Mouse (Mus musculus) gastrocnemius, postnatal 10 days (tissue): ENCODE data around the gene Snorc. TPM values are rescaled to one million over a fixed set of nuclear protein-coding genes. Genes with fewer than 3 reads are reported as not detected.
A peak's percentile ranks its signal among the peaks of the same experiment; 100 is the strongest.

Experiments used
- DNase-seq: peaks from one replicate; pipeline ENCODE4 v3.0.0; 2021; ENCODE audit warnings: mixed read lengths
- total RNA-seq, 2 experiments: library from RNA; stranded (reverse); gene quantifications; 2 replicates each; pipeline ENCODE4 v1.2.3; 2021

Snorc gene
- total RNA-seq, 2 experiments from 2014 or later, result not detected

- DNase-seq, result peak; percentile 54
Measured at GRCm38 (mm10) chr1:87510166-87510691, 40.2 kb downstream of the Snorc start.

DNA sequence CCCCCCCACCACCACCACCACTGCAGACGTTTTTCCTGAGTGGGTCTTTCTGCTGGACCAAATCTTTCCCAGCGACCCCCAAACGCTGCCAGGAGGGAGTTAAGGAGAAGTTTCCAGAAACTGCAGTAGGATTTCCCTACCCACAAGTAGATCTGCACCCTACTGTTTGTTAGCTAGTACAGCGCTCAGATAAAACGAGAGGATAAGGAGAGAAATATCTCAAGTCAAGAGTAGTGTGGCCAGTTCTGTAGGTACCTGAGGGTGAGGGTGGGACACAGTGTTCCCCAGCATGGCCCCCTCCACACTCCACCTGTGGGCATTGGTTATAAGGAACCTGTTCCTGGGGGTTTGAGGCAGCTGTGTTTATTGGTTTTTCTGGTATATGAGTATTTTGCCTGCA lies 40.8 kb downstream of the Snorc start:
- no peak for DNase-seq

GRCm38 (mm10) chr1:87520467-87520866 lies 50.4 kb downstream of the Snorc start:
- DNase-seq, result no peak

- no peak for DNase-seq
Measured at GRCm38 (mm10) chr1:87521523-87521922, 51.5 kb downstream of the Snorc start.

DNA sequence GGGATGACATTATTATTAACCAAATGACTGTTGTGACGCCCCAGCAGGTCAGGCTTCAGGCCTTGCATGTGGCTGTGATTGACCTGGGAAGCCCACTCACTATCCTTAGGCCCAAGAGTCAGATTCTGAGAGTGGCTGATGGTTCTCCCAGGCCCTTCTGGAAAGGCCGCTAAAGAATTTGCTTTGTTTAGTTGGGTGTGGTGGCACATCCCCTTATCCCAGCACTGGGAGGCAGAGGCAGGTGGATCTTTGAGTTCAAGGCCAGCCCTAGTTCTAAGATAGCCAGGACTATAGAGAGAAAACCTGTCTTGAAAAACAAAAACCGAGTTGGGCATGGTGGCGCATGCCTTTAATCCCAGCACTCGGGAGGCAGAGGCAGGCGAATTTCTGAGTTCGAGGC lies 55.0 kb downstream of the Snorc start:
- no peak for DNase-seq

Other genes with a start within 250 kb of the Snorc start
- 10 to 100 TPM; 14.8 to 16.2 TPM for gene Efhd1, start 205.9 kb upstream of the Snorc start, total RNA-seq
- gene Gigyf2, start 143.3 kb upstream of the Snorc start, total RNA-seq, result 10 to 100 TPM; 41.6 to 47.5 TPM
- gene Kcnj13, start 75.5 kb upstream of the Snorc start, total RNA-seq, result under 1 TPM in 1 of 2 experiments, not detected in 1; 0.19 TPM
- 10 to 100 TPM; 14.1 to 15.6 TPM for gene Neu2, start 39.6 kb downstream of the Snorc start, total RNA-seq
- 1 to 10 TPM in 1 of 2 experiments, under 1 TPM in 1; 0.82 to 1.3 TPM for gene Ngef, start 103.6 kb downstream of the Snorc start, total RNA-seq
- 10 to 100 TPM in 1 of 2 experiments, 1 to 10 TPM in 1; 7.1 to 14.8 TPM for gene Inpp5d, start 150.0 kb downstream of the Snorc start, total RNA-seq